Mouse (Mus musculus): ENCODE measurements around the gene Cebpz.

Cebpz gene

DNA sequence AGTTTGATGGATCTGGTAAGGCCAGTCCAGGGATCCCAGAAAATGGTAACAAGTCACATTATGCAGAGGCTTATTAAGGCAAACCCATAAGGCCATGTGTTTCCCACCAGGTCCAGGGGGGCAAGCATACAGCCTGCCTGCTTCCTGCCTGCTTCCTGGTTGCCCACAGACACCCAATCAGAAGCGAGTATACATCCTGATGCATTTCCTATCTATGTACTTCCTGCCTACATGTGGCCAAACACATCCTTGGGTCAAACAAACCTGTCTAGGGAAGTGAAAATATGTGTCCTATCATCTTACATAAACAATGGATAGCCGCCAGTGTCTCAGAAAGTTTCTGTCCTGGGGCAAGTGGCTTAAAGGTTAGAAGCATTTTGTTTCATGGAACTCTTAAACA lies 33.7 kb downstream of the Cebpz start:
- DNase-seq (ENCODE audit: low spot score in 2 of 2) = no peak

GRCm38 (mm10) chr17:78895394-78895793 lies 41.5 kb downstream of the Cebpz start:
- peak; percentile 57 to 72 for DNase-seq (ENCODE audit: low spot score in 2 of 2)

GRCm38 (mm10) chr17:78894991-78895390 lies 41.9 kb downstream of the Cebpz start:
- no peak for DNase-seq (ENCODE audit: low spot score in 2 of 2)

- no peak for DNase-seq (ENCODE audit: low spot score in 2 of 2)
Measured at GRCm38 (mm10) chr17:78891020-78891419, 45.8 kb downstream of the Cebpz start.

DNA sequence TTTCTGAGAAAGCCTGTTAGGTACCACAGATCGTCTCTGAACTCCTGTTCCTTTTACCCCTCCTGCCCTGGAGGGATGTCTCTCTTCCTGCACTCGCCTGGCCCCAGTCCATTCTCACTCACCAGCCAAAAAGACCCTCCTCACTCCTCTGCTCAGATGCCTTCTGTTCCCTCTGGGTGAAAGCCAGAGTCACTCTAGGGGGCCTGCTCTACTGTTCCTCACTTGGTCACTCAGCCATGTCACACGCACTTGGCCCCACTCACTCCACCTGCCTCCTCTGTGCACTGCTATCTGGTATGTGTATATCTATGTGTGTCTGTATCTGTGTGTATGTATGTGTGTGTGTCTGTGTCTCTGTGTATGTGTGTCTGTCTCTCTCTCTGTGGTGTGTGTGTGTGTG lies 47.7 kb downstream of the Cebpz start:
- DNase-seq (ENCODE audit: low spot score in 2 of 2) = no peak

DNA sequence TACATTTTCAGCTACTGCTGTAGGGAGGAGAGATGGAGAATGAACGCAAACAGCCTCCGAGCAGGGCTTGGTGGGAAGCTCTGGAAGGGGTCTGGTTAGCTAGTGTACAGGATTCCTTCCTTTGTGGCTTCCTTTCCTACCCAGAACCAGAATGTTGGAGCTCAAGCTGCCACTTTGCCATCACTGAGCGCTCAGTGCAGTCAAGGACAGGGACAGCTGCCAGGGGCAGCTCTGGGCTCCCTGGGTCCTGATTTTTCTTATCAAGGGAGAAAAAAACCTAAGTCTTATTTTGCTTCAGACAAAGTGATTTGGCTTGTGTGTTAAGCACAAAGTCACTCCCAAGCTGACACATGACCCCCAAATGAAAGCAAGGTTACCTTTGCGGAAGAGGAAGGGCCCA lies 48.3 kb downstream of the Cebpz start:
- no peak for DNase-seq (ENCODE audit: low spot score in 2 of 2)

GRCm38 (mm10) chr17:78885286-78886065 lies 51.4 kb downstream of the Cebpz start:
- DNase-seq (ENCODE audit: low spot score in 2 of 2) = no peak

DNA sequence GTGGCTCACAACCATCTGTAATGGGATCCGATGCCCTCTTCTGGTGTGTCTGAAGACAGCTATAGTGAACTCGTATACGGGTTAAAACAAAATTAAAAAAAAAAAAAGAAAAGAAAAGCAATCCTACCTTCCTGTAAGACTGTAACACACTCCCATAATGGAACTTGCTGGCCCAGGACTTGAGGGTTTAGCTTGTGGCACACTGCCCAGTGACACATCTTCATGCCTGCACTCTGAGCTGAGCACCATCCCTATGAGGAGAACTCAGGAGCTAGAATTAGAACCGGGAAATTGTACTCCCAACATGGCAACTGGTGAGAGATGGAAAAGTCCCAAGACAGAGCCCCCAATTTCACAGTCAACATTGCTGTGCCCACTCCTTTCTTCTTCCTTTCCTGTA lies 53.6 kb downstream of the Cebpz start:
- no peak for DNase-seq (ENCODE audit: low spot score in 2 of 2)

DNA sequence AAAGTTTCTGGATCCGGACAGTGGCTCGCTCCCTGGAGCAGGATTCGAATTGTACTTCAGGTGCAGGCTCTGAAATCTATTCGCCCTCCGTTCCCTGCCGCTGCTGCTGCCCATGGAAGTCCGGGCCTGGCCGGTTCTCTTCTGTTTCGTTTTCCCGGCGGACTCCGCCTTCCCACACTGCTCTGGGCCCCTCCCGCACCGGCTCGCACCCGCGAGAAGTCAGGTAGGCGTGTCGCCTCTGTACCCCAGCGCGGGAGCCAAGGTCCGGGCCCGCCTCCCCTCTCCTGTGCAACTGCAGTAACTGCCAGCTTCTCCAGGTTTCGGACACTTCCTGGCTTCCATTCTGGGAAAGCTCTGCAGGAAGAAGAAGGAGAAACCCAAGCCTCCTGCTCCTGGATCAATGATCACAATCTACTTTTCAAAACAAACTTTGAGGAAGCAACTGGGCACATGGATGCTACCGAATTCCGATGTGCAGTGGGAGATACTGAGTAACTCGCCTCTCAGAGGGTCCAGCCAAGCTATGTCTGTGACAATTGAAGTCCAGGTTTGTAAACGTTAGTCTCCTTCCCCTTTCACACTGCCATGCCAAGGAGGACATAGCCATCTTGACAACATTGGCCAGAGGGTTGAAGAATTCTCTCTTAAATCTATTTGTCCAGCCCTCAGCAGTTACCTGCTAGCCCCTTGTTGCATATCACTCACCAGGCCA lies 54.3 kb downstream of the Cebpz start, which contains the start of gene Eif2ak2:
Eif2ak2 (minus strand) TSS at position 173 of the 712 bp plus-strand sequence.
- DNase-seq (ENCODE audit: low spot score in 2 of 2) = peak; percentile 68 to 77

GRCm38 (mm10) chr17:78881878-78882304 lies 55.0 kb downstream of the Cebpz start:
- peak in 1 of 2 experiments; percentile 35 for DNase-seq (ENCODE audit: low spot score in 2 of 2)

DNA sequence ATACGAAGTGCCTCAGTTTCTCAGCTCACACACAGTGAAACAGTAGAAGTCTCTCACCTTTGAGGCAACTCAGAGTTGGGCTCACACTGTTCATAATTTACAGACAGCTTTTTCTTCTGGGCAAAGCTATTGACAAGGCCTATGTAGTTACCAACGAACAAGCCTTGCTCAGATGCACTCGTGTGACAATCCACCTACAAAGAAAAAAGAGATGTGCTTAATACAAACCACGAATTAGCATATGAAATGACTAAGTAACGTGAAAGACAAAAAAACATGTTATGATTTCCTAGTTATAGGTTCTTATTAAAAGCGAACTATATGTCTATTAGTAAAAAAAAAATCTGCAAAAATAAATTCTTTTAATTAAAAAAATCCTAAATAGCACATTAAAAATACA lies 63.0 kb downstream of the Cebpz start:
- DNase-seq (ENCODE audit: low spot score in 2 of 2) = no peak

Data from right cerebral cortex, postnatal 10 days (tissue).